8 mouse cellular contexts compared by ENCODE assay signal in genomic region chr11:76846878-76847222, GRCm38 (mm10). TPM values are rescaled to one million over a fixed set of nuclear protein-coding genes. Genes with fewer than 3 reads are reported as not detected.
A peak's percentile ranks its signal among the peaks of the same experiment; 100 is the strongest.
DNase-seq lines count a peak whose midpoint lies in the region; ATAC-seq and TF ChIP-seq lines count a peak whose summit lies in the region.

TSS of gene Cpd (minus strand) at chr11:76847018.

- H3K4me3 ChIP-seq in E14TG2a.4 (replicated peaks; ENCODE audit: low read length): peak within 1 kb of the TSS; percentile 86
- peak within 1 kb of the TSS; percentile 94 for H3K4me3 ChIP-seq in forebrain, embryonic 12.5 days (replicated peaks)
- H3K4me3 ChIP-seq in heart, postnatal 0 days (ENCODE audit: low read depth, low read length): peak within 1 kb of the TSS; percentile 84
- H3K4me3 ChIP-seq in liver, embryonic 16.5 days (ENCODE audit: low read depth, low read length): peak within 1 kb of the TSS; percentile 88
- H3K4me3 ChIP-seq in neural tube, embryonic 13.5 days: peak within 1 kb of the TSS; percentile 93
- H3K4me3 ChIP-seq in testis, adult 2 months (ENCODE audit: control insufficient read depth, low read depth, low read length): peak within 1 kb of the TSS; percentile 96

- no peaks in the 10 kb centered on the region for H3K36me3 ChIP-seq in E14TG2a.4 (ENCODE audit: insufficient read depth, low read length)
- H3K36me3 ChIP-seq in forebrain, embryonic 12.5 days (replicated peaks): no peaks in the 10 kb centered on the region
- H3K36me3 ChIP-seq in heart, postnatal 0 days (replicated peaks; ENCODE audit: control insufficient read depth, insufficient read depth, low read length): no peaks in the 10 kb centered on the region
- H3K36me3 ChIP-seq in liver, embryonic 16.5 days (ENCODE audit: control insufficient read depth, insufficient read depth): no peaks in the 10 kb centered on the region
- H3K36me3 ChIP-seq in neural tube, embryonic 13.5 days: no peaks in the 10 kb centered on the region
- no peaks in the 10 kb centered on the region for H3K36me3 ChIP-seq in testis, adult 2 months (ENCODE audit: control insufficient read depth, insufficient read depth, low read length)

- TF ChIP-seq CTCF in E14TG2a.4 (conservative IDR thresholded peaks at IDR 0.05; ENCODE audit: low read length): no peak
- TF ChIP-seq CTCF in heart, postnatal 0 days (IDR thresholded peaks at IDR 0.05; ENCODE audit: low read depth): no peak
- no peak for TF ChIP-seq CTCF in testis, adult 2 months (IDR thresholded peaks at IDR 0.05; ENCODE audit: control insufficient read depth, insufficient read depth, insufficient replicate concordance, low read depth, low read length)

- peak; percentile 85 for TF ChIP-seq POLR2A in testis, adult 2 months (IDR thresholded peaks at IDR 0.05; ENCODE audit: control insufficient read depth, low read depth, low read length)

- peak; percentile 94 for DNase-seq in c-Kit-positive CD71-positive TER-119-positive erythroid progenitor cells, embryonic 14.5 days (ENCODE audit: low spot score)
- peak; percentile 99 for DNase-seq in heart, postnatal 0 days (ENCODE audit: low spot score)
- peak; percentile 97 to 98 for DNase-seq in kidney, postnatal 4 days

- H3K9ac ChIP-seq in forebrain, embryonic 12.5 days: peak within 1 kb of the TSS; percentile 90
- peak within 1 kb of the TSS; percentile 82 for H3K9ac ChIP-seq in heart, postnatal 0 days (replicated peaks; ENCODE audit: low read depth, low read length)
- H3K9ac ChIP-seq in liver, embryonic 16.5 days (ENCODE audit: low read depth, low read length): peak within 1 kb of the TSS; percentile 82
- peak within 1 kb of the TSS; percentile 93 for H3K9ac ChIP-seq in neural tube, embryonic 13.5 days

- under 1% methylated on average over 29 of the region's 29 CpGs for whole genome bisulfite sequencing in forebrain, embryonic 12.5 days
- WGBS in heart, postnatal 0 days: 0% methylated on average over 29 of the region's 29 CpGs
- under 1% methylated on average over 29 of the region's 29 CpGs for whole genome bisulfite sequencing in liver, embryonic 16.5 days (ENCODE audit: insufficient replicate concordance)
- under 1% methylated on average over 27 of the region's 29 CpGs for WGBS in neural tube, embryonic 13.5 days

- H3K4me2 ChIP-seq in forebrain, embryonic 12.5 days: peak within 1 kb of the TSS; percentile 99
- peak within 1 kb of the TSS; percentile 93 for H3K4me2 ChIP-seq in heart, postnatal 0 days (ENCODE audit: low read depth, low read length)
- H3K4me2 ChIP-seq in liver, embryonic 16.5 days (ENCODE audit: low read depth, low read length): peak within 1 kb of the TSS; percentile 87
- H3K4me2 ChIP-seq in neural tube, embryonic 13.5 days: peak within 1 kb of the TSS; percentile 99

- peaks cover 6% of the 10 kb centered on the region; the same call in 1 of the 2 replicates for H3K9me3 ChIP-seq in E14TG2a.4 (ENCODE audit: low read length)
- no peaks in the 10 kb centered on the region for H3K9me3 ChIP-seq in forebrain, embryonic 12.5 days
- H3K9me3 ChIP-seq in heart, postnatal 0 days (replicated peaks; ENCODE audit: control insufficient read depth, low read length): no peaks in the 10 kb centered on the region
- H3K9me3 ChIP-seq in liver, embryonic 16.5 days (replicated peaks; ENCODE audit: control insufficient read depth, low read length): no peaks in the 10 kb centered on the region
- H3K9me3 ChIP-seq in neural tube, embryonic 13.5 days: no peaks in the 10 kb centered on the region

- peak within 1 kb of the TSS; percentile 92 for H3K27ac ChIP-seq in forebrain, embryonic 12.5 days
- H3K27ac ChIP-seq in heart, postnatal 0 days (ENCODE audit: low read depth): peak within 1 kb of the TSS; percentile 91
- peak within 1 kb of the TSS; percentile 78 for H3K27ac ChIP-seq in liver, embryonic 16.5 days (ENCODE audit: low read length)
- peak within 1 kb of the TSS; percentile 88 for H3K27ac ChIP-seq in neural tube, embryonic 13.5 days (replicated peaks)
- peak within 1 kb of the TSS; percentile 89 for H3K27ac ChIP-seq in testis, adult 2 months (ENCODE audit: control insufficient read depth, insufficient read depth, low read depth, low read length)

- TF ChIP-seq EP300 in heart, postnatal 0 days (IDR thresholded peaks at IDR 0.05; ENCODE audit: low read depth): 0 out of 2 replicates have a peak, but pooled peaks have one; percentile 24

- peaks cover 52% of the 10 kb centered on the region for H3K27me3 ChIP-seq in E14TG2a.4 (ENCODE audit: insufficient read depth, low read length)
- H3K27me3 ChIP-seq in forebrain, embryonic 12.5 days: no peaks in the 10 kb centered on the region; the same call in 1 of the 2 replicates
- no peaks in the 10 kb centered on the region for H3K27me3 ChIP-seq in heart, postnatal 0 days (ENCODE audit: control insufficient read depth, insufficient read depth, low read length)
- H3K27me3 ChIP-seq in liver, embryonic 16.5 days (ENCODE audit: control insufficient read depth, insufficient read depth, low read depth, low read length): no peaks in the 10 kb centered on the region
- no peaks in the 10 kb centered on the region for H3K27me3 ChIP-seq in neural tube, embryonic 13.5 days
- no peaks in the 10 kb centered on the region for H3K27me3 ChIP-seq in testis, adult 2 months (ENCODE audit: control insufficient read depth, insufficient read depth, low read length)

- ATAC-seq in forebrain, embryonic 12.5 days (ENCODE audit: low FRiP score): peak; percentile 100
- peak; percentile 99 for ATAC-seq in heart, postnatal 0 days (ENCODE audit: insufficient read depth, low read depth)
- ATAC-seq in liver, embryonic 16.5 days (ENCODE audit: low read depth): peak; percentile 100
- peak; percentile 99 for ATAC-seq in neural tube, embryonic 13.5 days (ENCODE audit: low read depth)

- peaks cover 12% of the 10 kb centered on the region for H3K4me1 ChIP-seq in E14TG2a.4 (replicated peaks; ENCODE audit: low read depth, low read length)
- peaks cover 32% of the 10 kb centered on the region for H3K4me1 ChIP-seq in forebrain, embryonic 12.5 days
- H3K4me1 ChIP-seq in heart, postnatal 0 days (ENCODE audit: control insufficient read depth, insufficient read depth): peaks cover 23% of the 10 kb centered on the region
- H3K4me1 ChIP-seq in liver, embryonic 16.5 days (ENCODE audit: control insufficient read depth, low read depth, low read length): peaks cover 19% of the 10 kb centered on the region
- H3K4me1 ChIP-seq in neural tube, embryonic 13.5 days (replicated peaks): peaks cover 43% of the 10 kb centered on the region
- H3K4me1 ChIP-seq in testis, adult 2 months (ENCODE audit: control insufficient read depth, insufficient read depth, low read length): peaks cover 2% of the 10 kb centered on the region

RNA-seq across cellular contexts. Expression of gene Cpd, which starts in this region (rescaled TPM):
- 11.7 and 13.2 TPM in 2 replicates for polyA plus RNA-seq in forebrain, embryonic 12.5 days (2016; fragmentation: Nextera tagmentation; extraction: Ambion mirVana)
- 58.6 and 66.9 TPM in 2 replicates for total RNA-seq in heart, postnatal 0 days (2014; rRNA removed; ENCODE audit: low replicate concordance)
- 7.6 and 8.6 TPM in 2 replicates for polyA plus RNA-seq in heart, postnatal 0 days (2015; fragmentation: Nextera tagmentation; extraction: Ambion mirVana)
- 3.0 and 3.3 TPM in 2 replicates for polyA plus RNA-seq in liver, embryonic 16.5 days (2015; fragmentation: Nextera tagmentation; extraction: Ambion mirVana)
- polyA plus RNA-seq in neural tube, embryonic 13.5 days (2015; fragmentation: Nextera tagmentation; extraction: Ambion mirVana): 5.9 and 7.3 TPM in 2 replicates
- 9.5 and 10.4 TPM in 2 replicates for polyA plus RNA-seq in testis, adult 2 months (2012; rRNA removed)

Comparison
In these comparisons a context has a peak if more than half of its experiments do, and no peak if none do; other contexts are left out.
1. Peak in every context shown above with its lines: DNase-seq, ATAC-seq, H3K4me3 ChIP-seq and H3K27ac ChIP-seq.